Mouse (Mus musculus) stomach, postnatal 0 days (tissue): ENCODE results near the gene Sac3d1.

Experiments used
- CTCF ChIP-seq: IDR thresholded peaks from 2 replicates; pipeline ENCODE4 v1.5.1; 2016; ENCODE audit warnings: antibody characterized with exemption, low read depth, mild to moderate bottlenecking, moderate library complexity
- EP300 ChIP-seq: optimal IDR thresholded peaks from 2 replicates; pipeline ENCODE3; 2016; ENCODE audit warnings: antibody characterized with exemption

DNA sequence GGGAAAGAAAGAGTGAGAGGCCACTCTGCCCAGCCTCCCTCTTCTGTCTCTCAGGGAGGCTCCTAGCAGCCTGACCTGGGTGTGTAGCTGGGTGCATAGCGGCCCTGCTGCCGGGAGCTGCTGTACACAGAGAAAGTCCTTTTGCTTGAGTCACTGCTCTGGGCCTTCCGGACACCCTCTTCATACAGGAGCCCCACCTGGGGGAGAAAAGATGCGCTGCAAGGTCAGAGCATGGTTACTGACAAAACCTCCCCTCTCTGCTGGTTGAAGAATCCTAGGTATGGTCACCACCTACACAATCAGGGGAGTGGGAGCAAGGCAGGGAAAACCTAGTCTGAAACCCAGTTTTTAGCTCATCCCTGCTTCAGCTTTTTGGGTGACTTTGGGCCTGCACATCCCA is 49.5 kb downstream of the Sac3d1 start:
- TF ChIP-seq EP300: no peak
- TF ChIP-seq CTCF: 0 out of 2 replicates have a peak, but pooled peaks have one; percentile 24
